Mouse (Mus musculus): Measurements from ENCODE around the gene Pmvk.

The Pmvk gene

GRCm38 (mm10) chr3:89454401-89455177 is at the start of gene Pmvk:
Pmvk (plus strand) TSS chr3:89454541.
- no peak for DNase-seq (ENCODE audit: low read depth)

- no peak for DNase-seq (ENCODE audit: low read depth)
These were observed 47.5 kb upstream of the Pmvk start for GRCm38 (mm10) chr3:89406887-89407286.

GRCm38 (mm10) chr3:89408448-89408847 is 45.9 kb upstream of the Pmvk start:
- no peak for DNase-seq (ENCODE audit: low read depth)

GRCm38 (mm10) chr3:89409701-89410100 is 44.6 kb upstream of the Pmvk start:
- no peak for DNase-seq (ENCODE audit: low read depth)

- no peak for DNase-seq (ENCODE audit: low read depth)
These were observed 43.5 kb upstream of the Pmvk start for GRCm38 (mm10) chr3:89410864-89411263.

- peak; percentile 100 for DNase-seq (ENCODE audit: low read depth)
These were observed 42.6 kb upstream of the Pmvk start, which contains the start of gene Flad1 for GRCm38 (mm10) chr3:89411490-89412393. Flad1 (minus strand) TSS chr3:89411870.

- DNase-seq (ENCODE audit: low read depth): no peak
These were observed 38.2 kb upstream of the Pmvk start for GRCm38 (mm10) chr3:89416158-89416557.

GRCm38 (mm10) chr3:89417131-89417530 is 37.2 kb upstream of the Pmvk start:
- DNase-seq (ENCODE audit: low read depth): no peak

GRCm38 (mm10) chr3:89417840-89418169 is 36.5 kb upstream of the Pmvk start:
- no peak for DNase-seq (ENCODE audit: low read depth)

GRCm38 (mm10) chr3:89418170-89418860 is 36.0 kb upstream of the Pmvk start, which contains the start of the genes Cks1b and Shc1:
Cks1b (minus strand) TSS chr3:89418383.
Shc1 (plus strand) TSS chr3:89418443.
- DNase-seq (ENCODE audit: low read depth): peak; percentile 97

- DNase-seq (ENCODE audit: low read depth): no peak
These were observed 35.5 kb upstream of the Pmvk start for GRCm38 (mm10) chr3:89418861-89419250.

- peak; percentile 39 for DNase-seq (ENCODE audit: low read depth)
These were observed 34.8 kb upstream of the Pmvk start for GRCm38 (mm10) chr3:89419571-89419970.

- DNase-seq (ENCODE audit: low read depth): no peak
These were observed 34.4 kb upstream of the Pmvk start for GRCm38 (mm10) chr3:89419981-89420380.

GRCm38 (mm10) chr3:89420421-89420820 is 33.9 kb upstream of the Pmvk start:
- no peak for DNase-seq (ENCODE audit: low read depth)

- DNase-seq (ENCODE audit: low read depth): no peak
These were observed 33.2 kb upstream of the Pmvk start for GRCm38 (mm10) chr3:89421002-89421774.

GRCm38 (mm10) chr3:89421810-89422473 is 32.4 kb upstream of the Pmvk start:
- no peak for DNase-seq (ENCODE audit: low read depth)

GRCm38 (mm10) chr3:89422556-89423205 is 31.7 kb upstream of the Pmvk start:
- no peak for DNase-seq (ENCODE audit: low read depth)

- no peak for DNase-seq (ENCODE audit: low read depth)
These were observed 29.8 kb upstream of the Pmvk start for GRCm38 (mm10) chr3:89424416-89425140.

GRCm38 (mm10) chr3:89425141-89425525 is 29.2 kb upstream of the Pmvk start:
- DNase-seq (ENCODE audit: low read depth): no peak

- DNase-seq (ENCODE audit: low read depth): no peak
These were observed 28.5 kb upstream of the Pmvk start for GRCm38 (mm10) chr3:89425876-89426275.
